Mouse (Mus musculus): ENCODE measurements around the gene Yars2. TPM values are rescaled to one million over a fixed set of nuclear protein-coding genes. Genes with fewer than 3 reads are reported as not detected.
"Not testable (repeated sequence)": the region's sequence is repeated elsewhere in the genome, so short reads cannot be mapped to it uniquely, and the experiment has no call there.

The Yars2 gene
- 1 to 10 TPM; 4.9 to 5.3 TPM for polyA plus RNA-seq (2017; shearing (Covaris generic))

- peak; percentile 90 for ATAC-seq
These were observed at the start of gene Yars2 for GRCm38 (mm10) chr16:16302369-16303137. Gene Yars2 (plus strand): TSS chr16:16302965.

- ATAC-seq, result no peak
These were observed 49.3 kb upstream of the Yars2 start for GRCm38 (mm10) chr16:16253326-16254074.

GRCm38 (mm10) chr16:16255217-16255616 is 47.5 kb upstream of the Yars2 start:
- ATAC-seq, result no peak

- ATAC-seq, result no peak
These were observed 46.9 kb upstream of the Yars2 start for GRCm38 (mm10) chr16:16255874-16256273.

GRCm38 (mm10) chr16:16256672-16257071 is 46.1 kb upstream of the Yars2 start:
- ATAC-seq, result no peak

GRCm38 (mm10) chr16:16260882-16261281 is 41.9 kb upstream of the Yars2 start:
- ATAC-seq, result no peak

- no peak for ATAC-seq
These were observed 41.3 kb upstream of the Yars2 start for GRCm38 (mm10) chr16:16261481-16261880.

- ATAC-seq, result no peak
These were observed 40.3 kb upstream of the Yars2 start for GRCm38 (mm10) chr16:16262436-16262835.

GRCm38 (mm10) chr16:16272978-16273377 is 29.8 kb upstream of the Yars2 start:
- no peak for ATAC-seq

- ATAC-seq, result no peak
These were observed 29.0 kb upstream of the Yars2 start for GRCm38 (mm10) chr16:16273752-16274151.

GRCm38 (mm10) chr16:16303138-16303827 is 518 bp downstream of the Yars2 start:
- peak; percentile 12 for ATAC-seq

- ATAC-seq, result no peak
These were observed 1.1 kb downstream of the Yars2 start for GRCm38 (mm10) chr16:16303888-16304287.

- no peak for ATAC-seq
These were observed 8.6 kb downstream of the Yars2 start for GRCm38 (mm10) chr16:16311319-16311718.

GRCm38 (mm10) chr16:16325775-16326336 is 23.1 kb downstream of the Yars2 start:
- no peak for ATAC-seq

- ATAC-seq, result no peak
These were observed 43.7 kb downstream of the Yars2 start for GRCm38 (mm10) chr16:16346420-16346819.

- no peak for ATAC-seq
These were observed 55.1 kb downstream of the Yars2 start for GRCm38 (mm10) chr16:16357908-16358307.

GRCm38 (mm10) chr16:16358481-16359100 is 55.8 kb downstream of the Yars2 start, which contains the start of gene Dnm1l:
Gene Dnm1l (minus strand): TSS chr16:16358959.
- ATAC-seq, result peak; percentile 97

- not testable (repeated sequence) for ATAC-seq
These were observed 56.3 kb downstream of the Yars2 start for GRCm38 (mm10) chr16:16359101-16359482.
